Mouse (Mus musculus): Measurements from ENCODE around the gene Preb. TPM values are rescaled to one million over a fixed set of nuclear protein-coding genes. Genes with fewer than 3 reads are reported as not detected.

The Preb gene
- polyA plus RNA-seq, 1 experiment from 2014 or later: 136 TPM

DNA sequence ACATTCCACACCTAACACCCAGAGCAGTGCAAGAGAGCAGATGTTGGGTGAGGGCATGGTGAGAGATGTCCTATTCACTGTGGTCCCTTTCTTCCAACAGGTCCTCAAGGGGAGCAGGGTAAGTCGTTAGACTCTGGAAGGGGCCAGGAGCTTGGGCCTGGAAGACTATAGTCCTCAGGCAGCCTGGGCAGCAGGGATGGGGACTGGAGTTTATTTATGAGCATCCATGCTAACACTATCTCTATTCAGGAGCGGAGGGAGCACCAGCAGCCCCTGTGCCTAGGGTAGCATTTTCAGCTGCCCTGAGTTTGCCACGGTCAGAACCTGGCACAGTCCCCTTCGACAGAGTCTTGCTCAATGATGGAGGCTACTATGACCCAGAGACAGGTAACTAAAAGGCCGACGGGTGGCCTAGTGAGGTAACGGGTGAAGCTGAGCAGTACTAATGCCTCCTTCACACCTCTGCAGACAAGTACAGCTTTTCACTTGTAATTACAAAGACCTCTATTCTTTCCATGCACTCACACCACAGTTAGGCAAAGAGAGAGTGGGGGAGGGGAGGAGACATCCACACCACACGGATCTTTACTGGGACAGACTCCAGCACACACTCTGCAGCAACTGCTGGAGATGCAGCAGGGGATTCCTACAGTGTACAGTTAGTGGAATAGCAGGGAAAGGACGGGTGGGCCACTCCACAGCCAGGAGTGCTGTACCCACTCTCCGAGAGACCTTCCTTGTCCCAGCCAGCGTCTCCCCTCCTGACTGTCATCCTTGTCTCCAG is 40.1 kb downstream of the Preb start:
- Histone ChIP-seq H3K27ac (peak overlapping the region; percentile 72; the same call in 1 of the 2 replicates), H3K4me1 (peaks cover 73% of the 10 kb centered on the region), H3K9ac (peak overlapping the region; percentile 8; the same call in 1 of the 2 replicates), H3K27me3 (no peaks in the 10 kb centered on the region), H3K4me3 (no peak overlapping the region), H3K36me3 (peaks cover 48% of the 10 kb centered on the region), H3K4me2 (replicated peaks) (peak overlapping the region; percentile 72; the same call in 1 of the 2 replicates), H3K9me3 (no peaks in the 10 kb centered on the region)
- 62% methylated on average over 11 of the region's 11 CpGs for WGBS
- ATAC-seq (ENCODE audit: low FRiP score, low read depth): no peak

DNA sequence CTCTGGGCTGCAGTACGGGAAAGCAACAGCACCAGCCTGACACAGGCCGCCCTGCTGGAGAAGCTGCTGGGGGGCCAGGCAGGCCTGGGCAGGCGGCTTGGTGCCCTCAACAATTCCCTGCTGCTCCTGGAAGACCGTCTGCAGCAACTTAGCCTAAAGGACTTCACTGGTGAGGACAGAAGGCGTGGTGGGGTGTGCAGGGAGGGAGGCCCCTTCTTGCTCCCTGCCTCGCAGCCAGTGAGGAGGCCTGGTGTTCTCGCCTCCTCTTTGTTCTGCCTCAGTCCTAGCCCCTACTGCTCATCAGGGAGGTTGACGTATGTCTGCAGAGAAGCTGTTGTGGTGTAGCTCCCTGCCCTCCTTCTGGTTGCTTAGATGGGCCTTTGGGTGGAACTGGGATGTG is 41.5 kb downstream of the Preb start:
- no peak overlapping the region for H3K4me2 ChIP-seq (replicated peaks)
- H3K9ac ChIP-seq: peak overlapping the region; percentile 25; the same call in 1 of the 2 replicates
- peaks cover 84% of the 10 kb centered on the region for H3K4me1 ChIP-seq
- H3K27ac ChIP-seq: 0 out of 2 replicates have a peak overlapping the region, but pooled peaks have one; percentile 10
- H3K9me3 ChIP-seq: no peaks in the 10 kb centered on the region
- H3K4me3 ChIP-seq: peak overlapping the region; percentile 5; the same call in 1 of the 2 replicates
- no peak for ATAC-seq (ENCODE audit: low FRiP score, low read depth)
- H3K36me3 ChIP-seq: peaks cover 46% of the 10 kb centered on the region
- no peaks in the 10 kb centered on the region for H3K27me3 ChIP-seq
- 73% methylated on average over 8 of the region's 8 CpGs for whole genome bisulfite sequencing

DNA sequence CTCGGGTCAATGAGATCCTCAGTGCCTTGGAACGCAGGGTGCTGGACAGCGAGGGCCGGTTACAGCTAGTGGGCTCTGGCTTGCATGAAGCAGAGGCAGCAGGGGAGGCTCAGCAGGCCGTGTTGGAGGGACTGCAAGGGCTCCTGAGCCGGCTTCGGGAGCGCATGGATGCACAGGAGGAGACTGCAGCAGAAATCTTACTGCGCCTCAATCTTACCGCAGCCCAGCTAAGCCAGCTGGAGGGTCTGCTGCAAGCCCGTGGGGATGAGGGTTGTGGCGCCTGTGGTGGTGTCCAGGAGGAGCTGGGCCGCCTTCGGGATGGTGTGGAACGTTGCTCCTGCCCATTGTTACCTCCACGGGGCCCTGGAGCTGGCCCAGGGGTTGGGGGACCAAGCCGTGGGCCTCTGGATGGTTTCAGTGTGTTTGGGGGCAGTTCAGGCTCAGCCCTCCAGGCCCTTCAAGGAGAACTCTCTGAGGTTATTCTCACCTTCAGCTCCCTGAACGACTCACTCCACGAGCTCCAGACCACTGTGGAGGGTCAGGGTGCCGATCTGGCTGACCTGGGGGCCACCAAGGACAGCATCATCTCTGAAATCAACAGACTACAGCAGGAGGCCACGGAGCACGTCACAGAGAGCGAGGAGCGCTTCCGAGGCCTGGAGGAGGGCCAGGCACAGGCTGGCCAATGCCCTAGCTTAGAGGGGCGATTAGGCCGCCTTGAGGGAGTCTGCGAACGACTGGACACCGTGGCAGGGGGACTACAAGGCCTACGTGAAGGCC is 42.1 kb downstream of the Preb start:
- Histone ChIP-seq H3K4me2 (replicated peaks) (no peak overlapping the region), H3K36me3 (peaks cover 46% of the 10 kb centered on the region), H3K9me3 (no peaks in the 10 kb centered on the region), H3K9ac (peak overlapping the region; percentile 25; the same call in 1 of the 2 replicates), H3K4me3 (0 out of 2 replicates have a peak overlapping the region, but pooled peaks have one; percentile 5), H3K27me3 (no peaks in the 10 kb centered on the region), H3K27ac (0 out of 2 replicates have a peak overlapping the region, but pooled peaks have one; percentile 10), H3K4me1 (peaks cover 85% of the 10 kb centered on the region)
- ATAC-seq (ENCODE audit: low FRiP score, low read depth): no peak
- 87% methylated on average over 31 of the region's 31 CpGs for WGBS

DNA sequence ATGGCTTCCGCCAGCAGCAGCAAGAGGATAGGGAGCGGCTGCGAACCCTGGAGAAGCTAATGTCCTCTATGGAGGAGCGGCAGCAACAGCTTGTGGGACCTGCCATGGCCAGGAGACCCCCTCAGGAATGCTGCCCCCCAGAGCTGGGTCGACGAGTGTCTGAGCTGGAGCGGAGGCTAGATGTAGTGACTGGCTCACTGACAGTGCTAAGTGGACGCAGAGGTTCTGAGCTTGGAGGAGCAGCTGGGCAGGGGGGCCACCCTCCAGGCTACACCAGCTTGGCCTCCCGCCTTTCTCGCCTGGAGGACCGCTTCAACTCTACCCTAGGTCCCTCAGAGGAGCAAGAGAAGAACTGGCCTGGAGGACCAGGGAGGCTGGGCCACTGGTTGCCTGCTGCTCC is 42.8 kb downstream of the Preb start:
- Histone ChIP-seq H3K4me1 (peaks cover 85% of the 10 kb centered on the region), H3K9me3 (no peaks in the 10 kb centered on the region), H3K27me3 (no peaks in the 10 kb centered on the region), H3K4me2 (replicated peaks) (0 out of 2 replicates have a peak overlapping the region, but pooled peaks have one; percentile 99), H3K36me3 (peaks cover 46% of the 10 kb centered on the region), H3K27ac (no peak overlapping the region), H3K4me3 (no peak overlapping the region), H3K9ac (0 out of 2 replicates have a peak overlapping the region, but pooled peaks have one; percentile 43)
- WGBS: 86% methylated on average over 11 of the region's 11 CpGs
- ATAC-seq (ENCODE audit: low FRiP score, low read depth): no peak

DNA sequence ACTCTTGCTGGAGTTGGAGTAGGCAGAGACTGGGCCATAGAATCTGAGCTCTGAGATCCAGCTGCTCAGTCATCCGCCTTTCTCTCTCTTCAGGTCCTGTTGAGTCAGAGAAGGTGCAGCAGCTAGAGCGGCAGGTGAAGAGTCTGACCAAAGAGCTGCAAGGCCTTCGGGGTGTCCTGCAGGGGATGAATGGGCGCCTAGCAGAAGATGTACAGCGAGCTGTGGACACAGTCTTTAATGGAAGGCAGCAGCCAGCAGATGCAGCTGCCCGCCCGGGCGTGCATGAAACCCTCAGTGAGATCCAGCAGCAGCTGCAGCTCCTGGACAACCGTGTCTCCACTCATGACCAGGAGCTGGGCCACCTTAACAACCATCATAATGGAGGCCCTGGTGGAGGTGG is 43.3 kb downstream of the Preb start:
- H3K9ac ChIP-seq: 0 out of 2 replicates have a peak overlapping the region, but pooled peaks have one; percentile 43
- no peaks in the 10 kb centered on the region for H3K9me3 ChIP-seq
- peaks cover 46% of the 10 kb centered on the region for H3K36me3 ChIP-seq
- WGBS: 93% methylated on average over 9 of the region's 9 CpGs
- H3K4me3 ChIP-seq: no peak overlapping the region
- no peak for ATAC-seq (ENCODE audit: low FRiP score, low read depth)
- no peak overlapping the region; the same call in 1 of the 2 replicates for H3K27ac ChIP-seq
- H3K4me1 ChIP-seq: peaks cover 85% of the 10 kb centered on the region
- H3K4me2 ChIP-seq (replicated peaks): peak overlapping the region; percentile 99; the same call in 1 of the 2 replicates
- no peaks in the 10 kb centered on the region for H3K27me3 ChIP-seq

DNA sequence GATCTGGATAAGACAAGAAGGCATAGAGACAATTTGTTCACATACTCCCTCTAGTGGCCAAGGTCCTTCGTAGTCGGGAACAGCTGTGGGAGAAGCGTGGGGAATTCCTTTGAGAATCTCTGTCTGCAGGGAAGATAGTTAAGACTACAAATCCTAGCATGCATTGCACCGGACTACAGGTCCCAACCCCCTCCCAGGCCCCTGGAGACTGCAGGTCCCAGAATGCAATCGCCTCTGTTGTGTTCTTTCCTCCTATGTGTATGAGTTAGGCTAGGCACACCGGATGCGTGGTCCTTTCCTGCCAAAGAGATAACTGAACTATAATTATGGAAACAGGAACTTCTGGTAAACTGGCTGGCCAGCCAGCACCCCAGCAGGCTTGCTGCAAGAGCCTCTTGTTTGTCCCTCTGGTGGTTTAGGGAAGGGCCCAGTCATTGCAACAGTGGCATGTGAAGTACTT is 44.2 kb downstream of the Preb start:
- Histone ChIP-seq H3K4me3 (peak overlapping the region; percentile 65), H3K27ac (peak overlapping the region; percentile 99; the same call in 1 of the 2 replicates), H3K4me2 (replicated peaks) (peak overlapping the region; percentile 99), H3K27me3 (no peaks in the 10 kb centered on the region), H3K36me3 (peaks cover 44% of the 10 kb centered on the region), H3K9me3 (no peaks in the 10 kb centered on the region), H3K4me1 (peaks cover 89% of the 10 kb centered on the region), H3K9ac (peak overlapping the region; percentile 89)
- 9% methylated on average over 7 of the region's 7 CpGs for WGBS
- peak; percentile 6 for ATAC-seq (ENCODE audit: low FRiP score, low read depth)

DNA sequence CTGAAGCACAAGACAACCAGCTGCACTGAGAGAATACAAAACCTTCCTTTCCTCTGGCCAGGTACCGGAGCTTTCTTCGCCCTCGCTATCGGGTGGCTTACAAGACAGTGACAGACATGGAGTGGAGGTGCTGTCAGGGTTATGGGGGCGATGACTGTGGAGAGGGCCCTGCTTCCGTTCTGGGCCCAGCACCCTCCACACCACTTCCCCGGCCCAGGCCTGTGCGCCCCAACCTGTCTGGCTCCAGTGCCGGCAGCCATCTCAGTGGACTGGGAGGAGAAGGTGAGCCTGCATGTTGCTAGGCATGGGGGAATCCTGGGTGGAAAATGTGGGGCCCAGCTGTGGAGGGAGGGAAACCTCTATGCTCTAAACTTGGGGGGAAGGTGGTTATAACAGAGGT is 44.7 kb downstream of the Preb start:
- peaks cover 39% of the 10 kb centered on the region for H3K36me3 ChIP-seq

DNA sequence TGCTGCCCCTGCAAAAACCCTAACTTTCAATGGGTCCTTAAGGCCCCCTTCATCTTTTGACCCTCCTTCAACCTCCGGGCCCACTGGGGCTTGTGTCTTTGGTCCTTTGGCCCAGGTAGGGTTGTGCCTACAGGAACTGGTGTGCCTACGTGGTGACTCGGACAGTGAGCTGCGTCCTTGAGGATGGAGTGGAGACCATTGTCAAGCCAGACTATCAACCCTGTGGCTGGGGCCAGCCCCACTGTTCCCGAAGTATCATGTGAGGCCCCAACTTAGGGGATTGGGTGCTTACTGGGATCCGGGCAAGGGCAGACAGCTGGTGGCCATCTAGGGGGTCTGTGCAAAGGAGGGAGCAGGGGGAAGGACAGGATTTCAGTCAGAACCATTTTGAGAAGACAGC is 45.3 kb downstream of the Preb start:
- H3K9ac ChIP-seq: peak overlapping the region; percentile 89
- H3K9me3 ChIP-seq: no peaks in the 10 kb centered on the region
- peak overlapping the region; percentile 65 for H3K4me3 ChIP-seq
- peaks cover 33% of the 10 kb centered on the region for H3K36me3 ChIP-seq
- peaks cover 88% of the 10 kb centered on the region for H3K4me1 ChIP-seq
- H3K27me3 ChIP-seq: no peaks in the 10 kb centered on the region
- WGBS: 32% methylated on average over 6 of the region's 6 CpGs
- H3K4me2 ChIP-seq (replicated peaks): peak overlapping the region; percentile 99
- peak overlapping the region; percentile 99 for H3K27ac ChIP-seq
- no peak for ATAC-seq (ENCODE audit: low FRiP score, low read depth)

More for the DNA sequence above, 44.7 kb downstream of the Preb start:
- H3K27ac ChIP-seq: peak overlapping the region; percentile 99
- H3K4me2 ChIP-seq (replicated peaks): peak overlapping the region; percentile 99
- ATAC-seq (ENCODE audit: low FRiP score, low read depth): peak; percentile 3; the same call in 1 of the 2 replicates
- H3K9me3 ChIP-seq: no peaks in the 10 kb centered on the region
- H3K27me3 ChIP-seq: no peaks in the 10 kb centered on the region
- peaks cover 89% of the 10 kb centered on the region for H3K4me1 ChIP-seq
- peak overlapping the region; percentile 89 for H3K9ac ChIP-seq
- peak overlapping the region; percentile 65 for H3K4me3 ChIP-seq
- 42% methylated on average over 9 of the region's 9 CpGs for WGBS

DNA sequence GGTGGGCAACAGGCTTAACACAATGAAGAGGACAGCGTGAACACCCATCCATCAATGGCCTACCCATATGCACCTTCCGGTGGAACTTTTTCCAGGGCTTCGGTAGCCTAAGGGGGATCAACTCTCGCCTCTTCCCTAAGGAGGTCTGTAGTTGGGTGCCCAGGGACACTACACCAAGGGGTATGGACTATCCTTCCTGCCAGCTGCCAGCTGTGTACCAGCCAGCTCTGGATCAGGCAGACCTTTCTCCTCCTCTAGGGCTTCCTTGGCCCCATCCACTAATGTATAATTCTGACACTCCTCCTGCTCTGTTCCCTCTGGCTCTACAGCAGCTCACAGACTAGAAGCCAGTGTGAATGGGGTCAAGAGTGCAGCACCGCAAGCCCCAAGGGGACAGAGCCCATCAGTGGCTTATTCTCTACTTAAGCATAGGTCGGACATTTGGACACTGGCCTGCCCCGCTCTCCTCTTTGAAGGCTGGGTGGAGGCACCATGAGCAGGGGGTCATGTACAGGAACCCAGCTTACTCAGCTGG is 46.0 kb downstream of the Preb start:
- peaks cover 26% of the 10 kb centered on the region for H3K36me3 ChIP-seq
- ATAC-seq (ENCODE audit: low FRiP score, low read depth): no peak
- no peaks in the 10 kb centered on the region for H3K27me3 ChIP-seq
- 20% methylated on average over 7 of the region's 7 CpGs for WGBS
- H3K27ac ChIP-seq: peak overlapping the region; percentile 99
- H3K4me2 ChIP-seq (replicated peaks): peak overlapping the region; percentile 99
- H3K9ac ChIP-seq: peak overlapping the region; percentile 89
- peak overlapping the region; percentile 65 for H3K4me3 ChIP-seq
- no peaks in the 10 kb centered on the region for H3K9me3 ChIP-seq
- peaks cover 89% of the 10 kb centered on the region for H3K4me1 ChIP-seq

DNA sequence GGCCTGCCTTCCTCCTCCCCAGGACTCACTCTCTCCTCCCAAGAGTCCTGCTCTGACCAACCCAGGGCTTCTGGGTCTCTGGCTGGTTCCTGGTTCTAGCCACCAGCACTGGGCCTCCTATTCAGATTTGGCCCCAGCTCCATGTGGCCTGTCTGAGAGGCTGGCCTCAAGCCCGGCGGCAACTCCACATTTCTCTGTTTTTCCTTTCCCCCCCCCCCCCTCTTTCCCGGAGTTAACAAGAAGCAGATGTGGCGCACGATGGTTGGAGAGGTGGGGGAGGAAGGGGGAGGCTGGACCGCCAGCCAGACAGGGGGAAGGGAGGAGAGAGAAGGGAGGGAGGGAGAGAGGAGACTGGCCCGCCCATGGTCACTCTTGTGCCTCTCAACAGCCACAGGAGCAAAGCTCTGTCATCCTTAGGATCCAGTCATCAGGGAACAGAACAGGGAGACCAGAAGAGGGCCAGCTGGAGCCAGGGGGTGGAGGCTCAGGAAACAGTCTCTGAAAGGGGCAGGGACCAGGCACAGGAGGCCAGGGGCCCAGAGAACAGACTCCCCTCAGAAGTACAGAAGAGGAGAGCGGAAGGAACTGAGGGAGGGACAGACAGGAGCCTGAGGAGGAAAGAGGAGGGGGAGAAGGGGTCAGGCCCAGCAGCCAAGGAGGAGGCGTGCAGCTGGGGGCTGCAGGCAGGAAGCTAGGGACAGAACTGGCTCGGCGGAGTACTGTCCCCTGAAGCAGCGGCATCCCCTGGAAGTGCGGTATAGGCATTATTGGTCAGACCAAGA is 46.9 kb downstream of the Preb start, which contains the start of gene Emilin1:
Gene Emilin1 (plus strand): TSS at position 343 of the 782 bp plus-strand sequence.
- H3K4me1 ChIP-seq: peaks cover 89% of the 10 kb centered on the region
- H3K27me3 ChIP-seq: no peaks in the 10 kb centered on the region
- peak within 1 kb of the TSS; percentile 99 for H3K4me2 ChIP-seq (replicated peaks)
- peak within 1 kb of the TSS; percentile 89 for H3K9ac ChIP-seq
- ATAC-seq (ENCODE audit: low FRiP score, low read depth): peak; percentile 82
- H3K27ac ChIP-seq: peak within 1 kb of the TSS; percentile 99
- peaks cover 17% of the 10 kb centered on the region for H3K36me3 ChIP-seq
- H3K9me3 ChIP-seq: no peaks in the 10 kb centered on the region
- H3K4me3 ChIP-seq: peak within 1 kb of the TSS; percentile 65
- WGBS: 2% methylated on average over 12 of the region's 13 CpGs

DNA sequence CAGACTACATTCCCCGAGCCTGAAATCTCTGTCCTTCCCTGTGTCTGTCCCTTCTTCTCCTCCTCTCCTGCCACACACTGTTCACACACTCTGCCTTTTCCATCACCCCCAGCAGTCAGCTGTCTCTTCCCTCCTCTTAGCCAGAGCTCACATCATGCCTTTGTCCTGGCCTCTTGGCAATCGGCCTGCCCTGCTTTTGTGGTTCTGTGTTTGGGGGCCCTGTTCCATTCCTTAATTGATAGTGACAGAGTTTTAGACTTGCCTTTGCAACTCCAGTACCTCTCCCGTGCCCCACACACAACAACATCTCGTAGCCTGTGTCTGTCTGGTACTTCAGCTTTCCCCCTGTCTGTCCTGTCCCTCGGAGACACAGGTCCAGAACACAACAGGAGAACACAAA is 48.0 kb downstream of the Preb start:
- H3K27me3 ChIP-seq: no peaks in the 10 kb centered on the region
- H3K4me1 ChIP-seq: peaks cover 82% of the 10 kb centered on the region
- 59% methylated on average over 5 of the region's 5 CpGs for WGBS
- H3K36me3 ChIP-seq: peaks cover 6% of the 10 kb centered on the region
- H3K27ac ChIP-seq: peak overlapping the region; percentile 99
- peak overlapping the region; percentile 99 for H3K4me2 ChIP-seq (replicated peaks)
- H3K4me3 ChIP-seq: no peak overlapping the region
- H3K9me3 ChIP-seq: no peaks in the 10 kb centered on the region
- peak overlapping the region; percentile 31; the same call in 1 of the 2 replicates for H3K9ac ChIP-seq
- no peak for ATAC-seq (ENCODE audit: low FRiP score, low read depth)
